Mouse (Mus musculus) bone marrow, adult 2 months (tissue): ENCODE data around the gene Tbxa2r. TPM values are rescaled to one million over a fixed set of nuclear protein-coding genes. Genes with fewer than 3 reads are reported as not detected.

Experiments
- H3K27ac ChIP-seq: fragments of 200-500 bp; 2 replicates; pipeline ENCODE4 v1.5.1; 2012; ENCODE audit warnings: low read depth, mild to moderate bottlenecking, control low read depth, inconsistent platforms, low read length; ENCODE audit not compliant: control insufficient read depth, poor library complexity, insufficient read depth
- H3K4me1 ChIP-seq: fragments of 200-500 bp; 2 replicates; pipeline ENCODE4 v1.6.1; 2011; ENCODE audit warnings: low read length; ENCODE audit not compliant: control insufficient read depth, insufficient read depth
- H3K4me3 ChIP-seq: fragments of 200-500 bp; replicated peaks from 2 replicates; pipeline ENCODE3; 2011; ENCODE audit warnings: mild to moderate bottlenecking, low read depth, low read length, control low read depth; ENCODE audit not compliant: control insufficient read depth
- CTCF ChIP-seq: fragments of 200-500 bp; IDR thresholded peaks from 2 replicates; pipeline ENCODE4 v1.5.1; 2011; ENCODE audit warnings: low read length, control low read depth; ENCODE audit not compliant: control insufficient read depth, insufficient read depth
- POLR2A ChIP-seq: fragments of 200-500 bp; IDR thresholded peaks from 2 replicates; pipeline ENCODE4 v1.6.1; 2011; ENCODE audit warnings: low read depth, mild to moderate bottlenecking, control low read depth, low read length, borderline replicate concordance; ENCODE audit not compliant: control insufficient read depth
- WGBS: fragments of 180-500 bp; shearing (Covaris S2); methylation state at CpG from one replicate; pipeline ENCODE4 v1.1.7; 2018; 5-methylcytosine and 5-hydroxymethylcytosine counted together
- polyA plus RNA-seq: library from polyadenylated mRNA; stranded (reverse); fragments of >200 nt; gene quantifications from 2 replicates; pipeline ENCODE4 v1.2.4, GENCODE M21; 2011; ENCODE audit warnings: low replicate concordance; ENCODE audit not compliant: missing spikeins, insufficient read depth, insufficient read length

Gene Tbxa2r
- polyA plus RNA-seq, 1 experiment = 7.9 TPM

GRCm38 (mm10) chr10:81351678-81352291 lies 23.3 kb downstream of the Tbxa2r start:
- TF ChIP-seq POLR2A (no peak), CTCF (no peak)
- H3K27ac ChIP-seq = peak overlapping the region; percentile 54
- peak overlapping the region; percentile 18 for H3K4me3 ChIP-seq
- WGBS = 21% methylated on average over 9 of the region's 9 CpGs
- peaks cover 6% of the 10 kb centered on the region; the same call in 1 of the 2 replicates for H3K4me1 ChIP-seq

GRCm38 (mm10) chr10:81354738-81355477 lies 26.4 kb downstream of the Tbxa2r start:
- 65% methylated on average over 9 of the region's 9 CpGs for WGBS
- peaks cover 5% of the 10 kb centered on the region; the same call in 1 of the 2 replicates for H3K4me1 ChIP-seq
- TF ChIP-seq POLR2A (no peak), CTCF (no peak)
- no peak overlapping the region for H3K27ac ChIP-seq
- H3K4me3 ChIP-seq = no peak overlapping the region

GRCm38 (mm10) chr10:81355533-81355932 lies 27.0 kb downstream of the Tbxa2r start:
- H3K4me1 ChIP-seq = peaks cover 5% of the 10 kb centered on the region; the same call in 1 of the 2 replicates
- no peak for TF ChIP-seq POLR2A
- TF ChIP-seq CTCF = no peak
- WGBS = 47% methylated on average over 4 of the region's 4 CpGs
- H3K4me3 ChIP-seq = no peak overlapping the region
- H3K27ac ChIP-seq = no peak overlapping the region

- no peak for TF ChIP-seq CTCF
- TF ChIP-seq POLR2A = peak; percentile 12; the same call in 1 of the 2 replicates
- Histone ChIP-seq H3K4me1 (peaks cover 5% of the 10 kb centered on the region; the same call in 1 of the 2 replicates), H3K27ac (peak overlapping the region; percentile 86), H3K4me3 (peak overlapping the region; percentile 62)
- WGBS = 6% methylated on average over 12 of the region's 12 CpGs
Measured at GRCm38 (mm10) chr10:81356352-81356990, 27.9 kb downstream of the Tbxa2r start.

- Histone ChIP-seq H3K27ac (peak within 1 kb of the TSS; percentile 86), H3K4me3 (peak within 1 kb of the TSS; percentile 86), H3K4me1 (peaks cover 8% of the 10 kb centered on the region)
- TF ChIP-seq POLR2A (peak; percentile 91; the same call in 1 of the 2 replicates), CTCF (0 out of 2 replicates have a peak, but pooled peaks have one; percentile 9)
- 1% methylated on average over 79 of the region's 79 CpGs for WGBS
Measured at GRCm38 (mm10) chr10:81356991-81357844, 28.7 kb downstream of the Tbxa2r start, which contains the start of gene Mfsd12. Mfsd12 (plus strand) TSS chr10:81357491.

- Histone ChIP-seq H3K27ac (peak overlapping the region; percentile 86; the same call in 1 of the 2 replicates), H3K4me1 (peaks cover 12% of the 10 kb centered on the region), H3K4me3 (peak overlapping the region; percentile 86)
- WGBS = 12% methylated on average over 4 of the region's 4 CpGs
- TF ChIP-seq POLR2A (no peak), CTCF (no peak)
Measured at GRCm38 (mm10) chr10:81358209-81358608, 29.7 kb downstream of the Tbxa2r start.

- WGBS = 6% methylated on average over 1 of the region's 1 CpGs
- TF ChIP-seq CTCF (no peak), POLR2A (no peak)
- Histone ChIP-seq H3K4me1 (peaks cover 12% of the 10 kb centered on the region), H3K4me3 (peak overlapping the region; percentile 86), H3K27ac (peak overlapping the region; percentile 51)
Measured at GRCm38 (mm10) chr10:81358841-81359240, 30.3 kb downstream of the Tbxa2r start.
